Mouse (Mus musculus) gastrocnemius, adult 2 months (tissue): Measurements from ENCODE around the gene Lrwd1. TPM values are rescaled to one million over a fixed set of nuclear protein-coding genes. Genes with fewer than 3 reads are reported as not detected.

Source experiments
- DNase-seq: peaks from one replicate; pipeline ENCODE4 v3.0.0; 2022
- H3K27ac ChIP-seq: fragments of 200-600 bp; 2 replicates; pipeline ENCODE4 v1.8.1; 2022; ENCODE audit warnings: mild to moderate bottlenecking
- H3K4me3 ChIP-seq: fragments of 200-600 bp; 2 replicates; pipeline ENCODE4 v1.8.1; 2022; ENCODE audit warnings: mild to moderate bottlenecking, moderate library complexity
- CTCF ChIP-seq: fragments of 200-600 bp; IDR thresholded peaks from 2 replicates; pipeline ENCODE4 v1.8.1; 2022; ENCODE audit warnings: antibody characterized with exemption, mild to moderate bottlenecking, moderate library complexity
- intact Hi-C: fragments of 180-260 bp; cut with DNase I; formaldehyde crosslinking; loops from one replicate; pipeline ENCODE4 v1.15.1; 2025
- long read RNA-seq, 2 experiments: library from polyadenylated mRNA; stranded (forward); transcript quantifications; one replicate each; pipeline ENCODE4 v2.0.0; 2021
- total RNA-seq, 2 experiments: library from RNA; stranded (reverse); gene quantifications; 2 replicates each; pipeline ENCODE4 v1.2.3; 2021

Gene Lrwd1
- total RNA-seq, result 1 to 10 TPM; 4.6 to 5.5 TPM
- long read RNA-seq, experiment 1, transcript Lrwd1-201 (15 exons, 2,473 nt), result major isoform, 6 of 10 reads
- long read RNA-seq, experiment 1, partial matches to known transcripts, result 0 of 10 reads
- long read RNA-seq, experiment 1, other reads (novel, unspliced or antisense), result 4 of 10 reads
- long read RNA-seq, experiment 2, transcript Lrwd1-201 (15 exons, 2,473 nt), result major isoform, 5 of 5 reads
- long read RNA-seq, experiment 2, partial matches to known transcripts, result 0 of 5 reads
- long read RNA-seq, experiment 2, other reads (novel, unspliced or antisense), result 0 of 5 reads

GRCm38 (mm10) chr5:136135571-136136291 lies at the start of gene Lrwd1, which contains the start of gene Alkbh4:
TSS of gene Lrwd1 (minus strand) at chr5:136136074.
TSS of gene Alkbh4 (plus strand) at chr5:136136146.
- H3K27ac ChIP-seq, result peak within 1 kb of the TSS; percentile 91
- DNase-seq, result peak; percentile 98
- intact Hi-C loops, result loop anchor here (1.0 to 10.0 kb wide), 3 partner anchors 17 to 119 kb away; no protein-coding TSS in a partner anchor
- H3K4me3 ChIP-seq, result peak within 1 kb of the TSS; percentile 87
- peak; percentile 82 for TF ChIP-seq CTCF

DNA sequence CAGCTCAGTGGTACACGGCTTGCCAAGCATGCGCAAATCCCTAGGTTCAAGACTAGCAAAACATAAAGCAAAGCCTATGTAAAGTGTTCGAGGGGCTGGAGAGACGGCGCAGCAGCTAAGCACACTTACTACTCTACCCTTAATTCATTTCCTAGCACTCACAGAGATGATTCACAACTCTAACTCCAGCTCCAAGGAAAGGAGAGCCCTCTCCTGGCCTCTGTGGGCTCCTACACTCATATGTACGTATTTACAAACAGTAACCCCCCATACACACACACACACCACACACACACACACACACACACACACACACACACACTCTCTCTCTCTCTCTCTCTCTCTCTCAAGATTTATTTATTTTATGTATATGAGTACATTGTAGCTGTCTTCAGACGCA lies 47.9 kb upstream of the Lrwd1 start:
- H3K4me3 ChIP-seq, result no peak overlapping the region
- no peak for DNase-seq
- H3K27ac ChIP-seq, result no peak overlapping the region
- no peak; the same call in 1 of the 2 replicates for TF ChIP-seq CTCF
- intact Hi-C loops, result loop anchor here (2.0 kb wide), 1 partner anchor 39 kb away; no protein-coding TSS in a partner anchor

GRCm38 (mm10) chr5:136182830-136183229 lies 47.0 kb upstream of the Lrwd1 start:
- no peak overlapping the region for H3K27ac ChIP-seq
- no peak overlapping the region for H3K4me3 ChIP-seq
- TF ChIP-seq CTCF, result no peak
- intact Hi-C loops, result no loop called here
- no peak for DNase-seq

- H3K27ac ChIP-seq, result no peak overlapping the region
- intact Hi-C loops, result no loop called here
- no peak overlapping the region for H3K4me3 ChIP-seq
- no peak for DNase-seq
- TF ChIP-seq CTCF, result no peak
These were observed 46.2 kb upstream of the Lrwd1 start for GRCm38 (mm10) chr5:136182049-136182448.

DNA sequence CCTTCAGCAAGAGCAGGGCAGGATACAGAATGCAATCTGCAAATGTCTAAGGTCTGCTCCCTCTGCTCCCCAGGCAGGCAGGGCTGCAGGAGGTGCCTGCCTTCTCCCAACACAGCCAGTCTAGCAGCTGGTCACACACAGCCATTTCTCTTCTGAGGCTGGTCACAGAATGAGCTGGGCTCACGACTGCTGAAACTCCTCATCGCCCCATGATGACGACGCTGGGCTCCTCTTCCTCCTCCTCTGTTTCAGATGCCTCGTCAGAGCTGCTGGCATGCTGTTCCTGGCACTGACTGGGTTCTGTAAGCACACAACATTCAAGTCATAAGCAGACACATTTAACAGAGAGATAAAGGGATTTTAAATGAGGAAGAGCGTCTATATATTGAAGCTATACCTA lies 45.3 kb upstream of the Lrwd1 start:
- no peak overlapping the region for H3K4me3 ChIP-seq

DNA sequence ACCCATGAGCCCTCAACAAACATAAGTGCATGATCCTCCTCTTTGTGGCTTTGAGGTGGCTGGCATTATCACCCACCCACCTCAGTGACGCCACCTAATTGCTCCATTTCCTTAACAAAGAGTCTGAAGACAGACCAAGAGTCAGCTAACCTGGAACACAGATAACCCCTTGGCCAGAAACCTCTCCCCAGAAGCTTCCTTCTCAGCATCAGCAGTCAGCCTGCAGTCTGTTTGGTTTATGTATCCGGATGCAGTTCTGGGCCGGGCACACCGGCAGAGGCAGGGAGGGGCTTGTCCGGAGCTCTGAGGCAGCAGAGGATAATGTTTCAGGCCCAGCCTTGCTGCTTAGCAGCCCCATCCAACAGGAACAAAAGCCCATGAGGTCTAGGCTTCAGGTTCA lies 43.7 kb upstream of the Lrwd1 start:
- peak overlapping the region; percentile 24; the same call in 1 of the 2 replicates for H3K27ac ChIP-seq
- no peak for DNase-seq
- no peak overlapping the region for H3K4me3 ChIP-seq
- TF ChIP-seq CTCF, result no peak
- intact Hi-C loops, result no loop called here

More for the DNA sequence above, 45.3 kb upstream of the Lrwd1 start:
- no peak for TF ChIP-seq CTCF
- intact Hi-C loops, result no loop called here
- no peak overlapping the region for H3K27ac ChIP-seq
- DNase-seq, result no peak

- intact Hi-C loops, result no loop called here
- H3K27ac ChIP-seq, result no peak overlapping the region
- no peak for TF ChIP-seq CTCF
- peak; percentile 47 for DNase-seq
- no peak overlapping the region for H3K4me3 ChIP-seq
These were observed 38.0 kb upstream of the Lrwd1 start for GRCm38 (mm10) chr5:136173606-136174463.

GRCm38 (mm10) chr5:136172939-136173338 lies 37.1 kb upstream of the Lrwd1 start:
- no peak for DNase-seq
- no peak overlapping the region for H3K4me3 ChIP-seq
- H3K27ac ChIP-seq, result no peak overlapping the region
- TF ChIP-seq CTCF, result no peak
- intact Hi-C loops, result no loop called here

- 0 out of 2 replicates have a peak overlapping the region, but pooled peaks have one; percentile 69 for H3K27ac ChIP-seq
- H3K4me3 ChIP-seq, result peak overlapping the region; percentile 73
- no peak for DNase-seq
- TF ChIP-seq CTCF, result no peak
- intact Hi-C loops, result no loop called here
These were observed 35.8 kb upstream of the Lrwd1 start for GRCm38 (mm10) chr5:136171363-136172341.

- Histone ChIP-seq H3K27ac (peak within 1 kb of the TSS; percentile 69), H3K4me3 (peak within 1 kb of the TSS; percentile 73)
- intact Hi-C loops, result no loop called here
- TF ChIP-seq CTCF, result no peak
- DNase-seq, result peak; percentile 84
These were observed 34.9 kb upstream of the Lrwd1 start, which contains the start of gene Orai2 for GRCm38 (mm10) chr5:136170512-136171362. TSS of gene Orai2 (minus strand) at chr5:136170713.
